Mouse (Mus musculus) activated CD4-positive, CD25-positive, alpha-beta regulatory T cell, adult 4 months (primary cell): ENCODE data around the gene Mafg. TPM values are rescaled to one million over a fixed set of nuclear protein-coding genes. Genes with fewer than 3 reads are reported as not detected.

Experiments
- ATAC-seq: one replicate; pipeline ENCODE4 v1.8.0; 2017
- polyA plus RNA-seq, 2 experiments: library from polyadenylated mRNA; unstranded; fragments of 100-300 nt; shearing (Covaris generic); gene quantifications; one replicate each; pipeline ENCODE4 v1.2.1; 2017

Gene Mafg
- polyA plus RNA-seq, 2 experiments from 2014 or later, result 10.7 to 14.3 TPM

DNA sequence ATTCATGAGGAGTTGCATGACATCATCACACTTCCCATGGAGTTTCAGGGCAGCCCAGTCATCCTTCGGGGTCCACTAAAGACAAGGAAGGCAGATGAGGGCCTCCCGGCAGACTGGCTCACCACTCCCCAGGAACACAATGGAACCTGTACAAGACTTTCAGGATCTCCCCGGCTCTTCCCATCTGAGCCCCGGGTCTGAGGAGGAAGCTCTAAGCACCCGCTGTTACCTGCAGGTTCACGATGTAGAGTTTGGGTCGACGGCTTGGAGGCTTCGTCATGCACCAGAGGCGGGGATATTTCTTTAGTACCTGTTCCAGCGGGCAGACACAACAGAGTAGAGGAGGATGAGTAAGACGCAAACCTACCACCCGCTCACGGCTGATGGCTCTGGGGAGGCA lies 13.2 kb downstream of the Mafg start:
- no peak for ATAC-seq

DNA sequence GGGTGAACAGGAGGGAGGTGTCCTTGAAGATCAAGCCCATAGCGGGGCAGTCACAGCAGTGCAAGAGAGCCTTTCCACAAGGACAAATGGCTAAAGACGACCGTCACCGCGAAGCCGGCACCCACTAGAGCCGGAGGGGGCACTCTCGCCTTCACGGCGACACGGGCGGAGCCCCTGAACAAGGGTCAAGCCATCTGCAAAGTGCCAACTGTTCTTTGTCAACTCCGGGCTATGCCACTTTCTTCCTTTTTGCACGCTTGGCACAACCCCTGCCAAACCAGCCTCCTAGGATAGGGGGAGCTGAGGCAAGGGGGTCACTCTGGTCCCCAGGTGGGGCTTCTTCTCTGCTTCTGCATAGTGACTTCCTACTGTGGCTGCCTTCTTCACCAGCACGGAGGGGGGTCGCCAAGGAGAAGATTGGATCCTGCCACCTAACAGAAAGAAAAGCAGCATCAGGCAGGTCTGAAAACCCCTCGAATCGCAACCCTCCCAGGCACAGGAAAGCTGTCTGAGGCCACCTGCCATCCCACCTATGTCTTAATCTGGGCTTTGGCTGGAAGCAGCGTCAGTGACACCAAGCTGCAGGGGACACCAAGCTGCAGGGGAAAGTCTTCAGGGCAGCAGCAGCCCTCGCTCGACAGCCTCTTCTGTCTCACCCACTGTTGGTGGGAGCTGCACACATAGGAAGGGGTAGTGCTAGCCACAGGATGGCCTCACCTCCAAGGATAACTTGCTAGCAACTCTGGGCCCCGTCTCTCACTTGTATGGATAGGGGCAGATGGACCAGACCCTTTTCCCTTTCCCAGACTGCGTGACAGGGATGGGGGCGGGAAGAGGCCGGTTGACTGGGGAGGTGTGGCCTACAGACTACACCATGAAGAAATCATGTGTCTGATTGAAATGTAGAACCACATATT lies 14.5 kb downstream of the Mafg start:
- no peak for ATAC-seq

DNA sequence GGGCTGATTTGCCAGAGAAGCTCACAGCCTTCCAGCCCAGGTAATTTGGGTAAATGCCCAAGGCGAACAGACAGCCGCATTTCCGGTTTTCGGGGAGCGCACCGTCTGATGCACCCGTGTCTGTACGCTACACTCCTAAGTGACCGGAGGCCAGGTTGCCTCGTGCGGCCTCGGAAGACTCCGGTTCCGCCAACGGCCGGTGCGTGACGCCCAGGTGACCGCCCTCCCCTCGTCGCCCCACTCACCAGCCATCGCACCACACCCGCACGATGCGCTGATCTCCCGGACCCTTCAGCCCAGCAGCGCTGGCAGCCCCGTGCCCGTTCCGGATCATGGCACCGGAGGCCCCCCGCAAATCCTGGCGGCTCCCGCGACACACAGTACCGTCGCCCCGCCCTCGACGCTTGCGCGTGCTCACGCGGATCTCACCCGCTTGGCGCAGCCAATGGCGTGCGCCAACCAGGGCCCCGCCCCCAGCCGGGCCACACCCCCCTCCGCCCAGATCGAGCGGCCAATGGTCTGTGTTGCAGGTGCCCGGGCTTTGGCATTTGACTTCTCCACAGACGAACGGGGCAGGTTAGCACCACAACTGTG lies 15.8 kb downstream of the Mafg start, which contains the start of gene Pcyt2:
TSS of gene Pcyt2 (minus strand) at position 418 of the 594 bp plus-strand sequence.
- ATAC-seq, result peak; percentile 90

DNA sequence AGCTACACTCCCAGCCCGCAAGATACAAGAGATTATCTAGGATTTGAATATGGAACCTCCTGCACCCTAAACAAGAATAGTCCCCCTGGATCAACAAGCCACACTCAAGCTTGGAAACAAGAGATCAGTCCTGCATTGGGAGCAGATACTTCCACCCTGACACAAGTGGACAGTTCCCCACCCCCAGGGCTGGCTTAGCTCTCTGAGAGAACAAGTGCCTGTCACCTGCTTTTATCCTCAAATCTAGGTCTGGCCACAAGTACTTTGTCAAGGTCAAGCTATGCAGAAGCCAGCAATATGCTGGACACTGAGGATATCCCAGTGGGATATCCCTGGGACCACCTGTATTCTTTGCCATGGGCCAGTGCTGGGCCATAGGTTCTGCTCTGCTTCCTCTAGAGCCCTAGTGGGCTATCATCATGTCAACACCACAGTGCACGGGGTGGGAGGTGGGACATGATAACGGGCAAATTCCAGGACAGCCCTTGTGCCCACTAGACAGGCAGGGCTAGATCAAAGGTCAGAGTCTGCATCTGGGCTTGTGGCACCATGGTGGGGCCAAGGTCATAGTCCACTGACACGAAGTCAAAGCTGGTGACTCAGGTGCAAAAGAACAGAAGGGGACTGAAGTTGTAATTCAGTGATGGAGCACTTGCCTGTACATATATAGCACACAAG lies 16.6 kb downstream of the Mafg start:
- no peak for ATAC-seq

DNA sequence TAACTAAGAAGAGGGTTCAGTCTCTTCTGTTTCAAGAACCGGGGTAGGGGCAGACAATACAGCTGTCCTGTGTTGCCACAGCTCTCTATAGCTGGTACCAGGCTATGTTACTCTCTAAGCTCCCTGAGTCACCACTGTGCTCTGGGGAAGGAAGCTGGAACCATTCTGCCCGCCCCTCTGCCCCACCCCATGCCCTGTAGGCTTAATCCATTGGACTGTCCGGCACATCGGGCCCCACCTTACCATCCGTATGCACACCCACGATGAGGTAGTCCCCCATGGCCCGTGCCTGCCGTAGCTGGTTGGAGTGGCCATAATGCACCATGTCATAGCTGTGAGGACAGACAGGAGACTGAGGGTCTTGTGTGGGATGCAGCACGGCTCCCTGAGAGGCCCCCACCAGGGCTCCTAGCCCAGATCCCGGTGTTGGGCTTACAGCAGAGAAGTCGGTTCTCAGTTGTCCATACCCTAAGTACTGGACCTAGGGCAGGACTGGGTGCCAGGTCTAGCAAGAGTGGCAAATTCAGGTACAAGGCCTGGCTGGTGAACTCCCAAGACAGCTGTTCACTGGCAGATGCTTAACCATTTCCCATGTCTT lies 17.7 kb downstream of the Mafg start:
- ATAC-seq, result no peak

DNA sequence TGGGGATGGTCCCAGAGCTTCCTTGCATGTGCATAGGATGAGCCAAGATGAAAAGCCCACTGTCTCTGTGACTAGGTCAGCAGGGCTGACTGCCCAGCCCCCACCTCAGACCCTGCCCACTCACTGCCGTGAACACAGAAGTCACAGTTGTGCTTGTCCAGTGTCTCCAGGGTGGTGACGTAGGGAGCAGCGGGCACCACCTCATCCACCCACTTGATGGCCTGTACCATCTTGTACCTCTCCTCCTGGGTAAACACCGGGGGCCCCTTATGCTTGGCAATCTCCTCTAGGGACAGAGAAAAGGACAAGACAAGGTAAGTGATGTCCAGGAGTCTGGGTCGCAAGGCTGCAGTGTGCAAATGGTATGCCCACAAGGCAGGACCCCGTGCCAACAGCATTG lies 18.2 kb downstream of the Mafg start:
- ATAC-seq, result no peak

DNA sequence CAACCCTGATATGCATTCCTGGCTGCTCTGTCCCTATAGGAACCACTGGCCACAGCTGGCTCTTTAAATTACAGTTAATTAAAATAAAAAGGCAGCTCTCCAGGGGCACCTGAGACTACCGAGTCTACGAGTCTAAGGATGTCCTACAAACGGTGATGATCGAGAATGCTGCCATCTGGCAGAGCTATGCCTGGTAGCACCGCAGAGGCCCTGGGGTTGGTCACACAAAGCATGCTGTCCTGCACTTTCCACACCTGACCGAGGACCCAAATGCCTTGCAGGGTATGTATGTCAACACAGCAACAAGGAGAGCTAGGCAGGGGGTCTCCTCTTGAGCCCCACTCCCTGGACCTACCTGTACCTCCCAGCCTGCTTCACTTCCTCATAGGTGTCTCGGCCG lies 19.4 kb downstream of the Mafg start:
- no peak for ATAC-seq

DNA sequence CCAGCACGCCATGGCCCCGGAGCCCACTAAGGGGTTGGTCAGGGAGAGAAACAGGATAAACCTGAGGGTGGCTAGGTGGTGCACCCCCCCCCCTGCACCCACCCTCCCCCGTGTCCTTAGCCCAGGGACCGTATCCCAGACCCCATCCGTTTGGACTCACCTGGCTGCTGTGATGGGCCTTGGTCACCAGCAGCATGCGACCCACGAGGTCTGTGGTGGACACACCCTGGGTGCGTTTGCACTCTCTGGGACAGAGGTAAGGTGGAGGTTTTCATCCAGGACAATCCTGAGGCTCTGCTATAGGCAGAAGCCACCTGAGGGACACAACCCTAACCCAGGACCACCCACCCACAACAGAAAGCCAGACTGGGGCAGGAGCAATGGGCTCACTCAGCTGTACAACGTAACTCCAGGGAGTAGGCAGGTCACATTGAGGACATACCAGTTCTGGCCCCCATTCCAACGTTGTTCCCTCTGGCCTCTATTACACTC lies 19.9 kb downstream of the Mafg start:
- ATAC-seq, result no peak

DNA sequence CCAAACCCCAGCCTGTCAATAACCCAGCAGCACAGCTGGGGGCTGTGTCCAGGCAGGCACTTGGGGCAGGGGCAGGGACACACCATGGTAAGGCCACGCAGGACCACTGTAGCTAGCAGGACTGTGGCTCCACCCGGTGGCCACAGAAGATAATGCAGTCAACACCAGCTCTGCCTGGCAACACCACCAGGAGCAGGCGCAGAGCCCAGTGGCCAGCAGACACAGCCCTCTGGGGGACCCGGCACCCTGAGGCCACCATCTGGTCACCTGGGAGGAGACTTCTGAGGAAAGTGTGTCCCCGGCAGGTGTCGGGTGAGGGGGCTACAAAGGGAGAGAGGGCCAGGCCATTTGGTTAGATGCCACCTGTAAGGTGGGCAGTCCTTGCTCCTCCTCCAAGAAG lies 20.6 kb downstream of the Mafg start:
- peak; percentile 51 for ATAC-seq

DNA sequence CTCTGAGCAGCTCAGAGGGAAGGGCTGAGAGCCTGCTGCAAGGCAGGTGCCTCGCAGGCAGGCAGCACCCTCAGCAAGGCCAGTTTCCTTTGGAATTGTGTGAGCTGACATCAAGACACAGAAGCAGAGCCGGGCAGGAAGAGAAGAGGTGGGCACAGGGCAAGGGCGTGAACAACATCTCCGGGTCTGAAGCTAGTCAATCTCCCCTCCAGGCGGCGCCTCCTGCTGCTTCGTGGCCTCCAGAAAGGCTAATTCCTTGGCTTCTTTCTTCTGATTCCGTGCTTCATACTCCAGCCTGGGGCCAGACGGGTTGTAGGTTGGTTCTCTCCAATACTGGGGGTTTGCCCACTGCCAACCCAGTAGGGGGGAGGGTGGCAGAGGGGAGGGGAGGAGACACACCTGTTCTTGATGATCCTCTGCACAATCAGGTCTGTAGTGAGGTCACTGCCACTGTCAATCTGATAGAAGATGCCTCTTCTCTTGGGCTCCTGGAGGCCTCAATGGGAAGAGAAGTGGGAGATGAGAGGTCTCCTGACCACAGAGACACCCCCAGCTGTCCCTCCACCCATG lies 22.8 kb downstream of the Mafg start:
- no peak for ATAC-seq

DNA sequence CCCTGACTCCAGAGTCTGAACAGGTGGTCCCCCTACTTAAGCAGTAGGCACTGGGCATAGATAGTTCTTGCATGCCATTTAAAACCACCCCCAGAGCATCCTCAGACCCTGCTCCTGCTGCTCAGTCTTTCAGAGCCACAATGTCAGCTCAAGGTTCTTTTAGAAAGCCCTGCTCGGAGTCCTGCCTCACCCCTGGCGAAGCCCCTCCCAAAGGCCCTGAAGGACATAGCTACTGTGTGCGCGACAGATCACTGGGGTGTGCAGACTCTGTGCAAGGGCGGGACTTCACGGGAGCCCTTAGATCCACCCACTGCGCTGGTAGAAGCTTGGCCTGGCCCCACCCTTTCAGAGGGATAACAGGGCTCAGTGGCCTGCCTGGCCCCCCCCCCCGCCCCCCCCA lies 24.1 kb downstream of the Mafg start:
- no peak for ATAC-seq

DNA sequence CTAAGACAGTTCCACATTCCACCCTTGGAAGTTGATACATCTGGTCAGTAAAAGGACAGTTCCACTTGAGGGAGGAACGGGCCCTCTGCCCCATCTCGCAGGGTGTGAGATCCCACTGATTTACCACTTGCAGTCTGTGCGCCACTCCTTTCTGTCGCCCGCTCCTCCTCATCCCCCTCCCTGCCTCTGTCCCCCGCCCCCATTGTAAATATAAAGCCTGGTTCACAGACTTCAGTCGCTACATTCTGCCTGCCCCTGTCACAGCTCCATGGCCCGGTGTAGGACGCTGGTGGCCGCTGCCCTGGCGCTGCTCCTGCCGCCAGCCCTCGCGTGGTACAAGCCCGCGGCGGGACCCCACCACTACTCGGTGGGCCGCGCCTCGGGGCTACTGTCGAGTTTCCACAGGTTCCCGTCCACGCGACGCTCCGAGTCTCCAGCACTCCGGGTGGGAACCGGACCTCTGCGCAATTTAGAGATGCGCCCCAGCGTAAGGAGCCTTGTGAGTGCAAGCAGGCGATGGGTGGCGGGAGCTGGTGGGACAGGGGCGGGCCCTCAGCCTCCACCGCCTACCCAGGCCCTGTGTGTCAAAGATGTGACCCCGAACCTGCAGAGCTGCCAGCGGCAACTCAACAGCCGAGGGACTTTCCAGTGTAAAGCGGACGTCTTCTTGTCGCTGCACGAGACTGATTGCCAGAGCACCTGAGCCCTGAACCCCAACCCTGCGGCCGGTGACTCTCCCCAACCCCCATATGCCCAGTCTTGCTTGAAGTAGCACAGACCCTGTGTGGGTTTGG lies 25.0 kb downstream of the Mafg start, which contains the start of gene Npb:
TSS of gene Npb (plus strand) at position 237 of the 794 bp plus-strand sequence.
- ATAC-seq, result no peak

DNA sequence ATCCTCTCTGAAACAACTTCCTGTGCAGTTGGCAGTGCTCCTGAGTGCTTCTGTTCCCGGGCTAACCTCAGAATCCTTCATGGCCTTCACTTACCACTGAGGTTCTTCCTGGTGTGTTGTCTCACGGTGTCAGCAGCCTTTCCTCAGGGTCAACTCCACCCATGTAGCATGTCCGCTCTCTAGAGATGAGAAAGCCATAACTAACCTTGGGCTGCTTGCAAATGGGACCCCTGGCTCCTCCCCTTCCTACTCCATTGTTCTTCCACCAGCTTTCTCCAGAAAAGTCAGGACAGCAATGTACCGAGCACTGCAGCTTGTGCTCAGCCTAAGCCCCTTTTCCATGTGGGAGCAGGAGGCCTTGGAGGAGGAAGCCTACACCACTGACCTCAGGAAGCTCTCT lies 26.6 kb downstream of the Mafg start:
- no peak for ATAC-seq

DNA sequence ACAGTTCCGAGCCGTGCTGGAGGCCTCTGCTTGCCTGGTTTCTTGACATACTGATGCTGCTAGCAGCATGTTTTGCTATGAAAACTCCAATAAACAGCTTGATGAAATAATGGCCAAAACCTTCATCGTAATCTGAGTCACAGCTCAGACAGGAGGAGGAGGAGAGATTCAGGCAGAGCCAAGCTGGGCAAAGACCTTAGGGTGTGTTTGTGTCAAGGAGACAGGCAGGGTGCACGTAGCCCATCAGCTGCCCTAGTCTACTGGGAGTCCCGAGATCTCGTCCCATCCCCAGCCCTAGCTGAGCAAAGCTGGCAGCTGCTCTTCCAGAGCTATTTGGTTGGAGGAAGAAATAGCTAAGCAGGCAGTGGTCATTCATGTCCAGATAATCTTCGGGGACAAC lies 27.7 kb downstream of the Mafg start:
- no peak for ATAC-seq

DNA sequence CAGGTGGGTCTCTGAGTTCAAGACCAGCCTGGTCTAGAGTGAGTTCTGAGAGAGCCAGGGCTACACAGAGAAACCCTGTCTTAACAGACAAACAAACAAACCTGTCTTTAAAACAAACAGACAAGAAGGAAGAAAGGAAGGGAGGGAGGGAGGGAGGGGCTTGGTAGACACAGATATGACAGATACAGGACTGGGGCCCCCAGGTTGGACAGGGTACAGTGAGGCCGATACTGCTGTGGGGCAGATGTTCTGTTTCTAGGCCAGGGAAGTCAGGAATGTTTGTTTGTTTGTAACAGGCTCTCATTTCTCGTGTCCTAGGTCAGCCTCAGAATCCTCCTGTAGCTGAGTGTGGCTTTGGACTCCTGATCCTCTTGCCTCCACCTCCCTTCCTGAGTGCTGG lies 29.9 kb downstream of the Mafg start:
- ATAC-seq, result no peak

DNA sequence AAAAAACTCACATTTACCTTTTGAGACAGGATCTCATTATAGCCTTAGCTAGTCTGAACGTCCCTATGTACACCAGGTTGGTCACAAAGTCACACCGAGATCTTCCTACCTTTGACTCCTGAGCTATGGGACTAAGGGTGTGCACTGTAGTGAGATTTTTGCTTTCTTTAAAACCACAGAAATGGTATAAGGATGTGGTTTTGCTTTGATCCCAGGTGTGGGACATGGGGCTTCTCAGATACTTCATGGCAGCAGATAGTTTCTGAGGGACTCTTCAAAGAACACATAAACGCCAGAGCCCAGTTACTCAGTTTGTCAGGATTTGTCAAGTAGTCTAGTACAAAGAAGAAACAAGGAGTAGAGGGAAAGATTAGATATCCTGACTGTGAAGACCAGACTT lies 32.7 kb downstream of the Mafg start:
- ATAC-seq, result peak; percentile 30

DNA sequence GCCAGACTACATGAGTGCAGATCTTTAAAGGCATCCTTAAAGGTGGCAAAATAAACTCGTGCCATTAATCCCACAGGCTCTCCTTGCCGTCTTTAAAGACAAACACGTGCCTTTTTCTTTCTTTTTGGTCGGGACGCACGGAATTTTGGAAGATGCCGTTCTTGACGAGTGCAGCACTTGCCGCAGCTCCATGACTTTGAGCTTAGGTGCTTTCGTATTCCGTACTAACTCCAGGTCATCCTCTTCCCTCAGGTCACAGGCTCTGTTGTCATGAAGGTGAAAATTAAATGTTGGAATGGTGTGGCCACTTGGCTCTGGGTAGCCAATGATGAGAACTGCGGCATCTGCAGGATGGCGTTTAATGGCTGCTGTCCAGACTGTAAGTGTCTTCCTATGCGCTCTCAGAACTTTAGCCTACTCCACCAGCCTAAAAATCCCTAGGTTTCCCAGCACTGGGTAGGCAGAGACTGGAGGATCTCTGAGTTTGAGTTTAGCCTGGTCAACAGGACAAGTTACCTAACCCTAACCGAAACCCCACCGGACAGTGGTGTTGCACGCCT lies 34.3 kb downstream of the Mafg start:
- ATAC-seq, result no peak

DNA sequence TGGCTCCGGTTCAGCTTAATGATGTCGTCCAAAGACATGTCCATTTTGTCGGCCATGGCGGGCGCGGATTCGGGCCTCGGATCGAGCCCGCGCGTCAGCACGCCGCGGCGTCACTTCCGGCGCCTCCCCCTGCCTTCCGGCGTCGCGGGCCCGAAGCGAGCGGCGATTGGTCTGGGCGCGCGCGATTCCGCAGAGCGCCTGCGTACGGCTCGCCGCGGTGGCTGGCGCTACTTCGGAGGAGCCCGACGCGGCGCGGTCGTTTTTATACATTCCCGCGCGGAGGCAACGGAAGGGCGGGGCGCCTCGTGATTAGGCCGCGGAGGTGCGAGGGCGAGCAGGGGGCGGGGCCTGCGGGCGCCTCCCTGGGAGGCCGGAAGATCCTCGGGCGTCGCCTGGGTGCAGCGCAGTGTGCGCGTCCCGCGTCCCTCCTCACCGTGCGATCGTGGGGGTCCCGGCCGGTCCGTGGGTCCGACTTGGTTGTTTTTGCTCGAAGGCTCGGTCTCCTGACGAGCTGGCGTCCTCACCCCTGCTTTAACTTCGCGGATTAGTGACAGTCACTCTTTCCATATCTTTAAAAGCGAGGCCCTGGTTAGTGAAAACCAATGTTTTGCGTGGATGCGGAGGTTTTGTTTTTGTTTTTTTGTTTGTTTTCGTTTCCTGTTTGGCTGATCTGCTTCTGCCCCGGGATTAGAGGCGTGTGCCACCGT lies 35.0 kb downstream of the Mafg start, which contains the start of the genes Alyref and Anapc11:
TSS of gene Alyref (minus strand) at position 83 of the 707 bp plus-strand sequence.
TSS of gene Anapc11 (plus strand) at position 139 of the 707 bp plus-strand sequence.
- ATAC-seq, result peak; percentile 86

DNA sequence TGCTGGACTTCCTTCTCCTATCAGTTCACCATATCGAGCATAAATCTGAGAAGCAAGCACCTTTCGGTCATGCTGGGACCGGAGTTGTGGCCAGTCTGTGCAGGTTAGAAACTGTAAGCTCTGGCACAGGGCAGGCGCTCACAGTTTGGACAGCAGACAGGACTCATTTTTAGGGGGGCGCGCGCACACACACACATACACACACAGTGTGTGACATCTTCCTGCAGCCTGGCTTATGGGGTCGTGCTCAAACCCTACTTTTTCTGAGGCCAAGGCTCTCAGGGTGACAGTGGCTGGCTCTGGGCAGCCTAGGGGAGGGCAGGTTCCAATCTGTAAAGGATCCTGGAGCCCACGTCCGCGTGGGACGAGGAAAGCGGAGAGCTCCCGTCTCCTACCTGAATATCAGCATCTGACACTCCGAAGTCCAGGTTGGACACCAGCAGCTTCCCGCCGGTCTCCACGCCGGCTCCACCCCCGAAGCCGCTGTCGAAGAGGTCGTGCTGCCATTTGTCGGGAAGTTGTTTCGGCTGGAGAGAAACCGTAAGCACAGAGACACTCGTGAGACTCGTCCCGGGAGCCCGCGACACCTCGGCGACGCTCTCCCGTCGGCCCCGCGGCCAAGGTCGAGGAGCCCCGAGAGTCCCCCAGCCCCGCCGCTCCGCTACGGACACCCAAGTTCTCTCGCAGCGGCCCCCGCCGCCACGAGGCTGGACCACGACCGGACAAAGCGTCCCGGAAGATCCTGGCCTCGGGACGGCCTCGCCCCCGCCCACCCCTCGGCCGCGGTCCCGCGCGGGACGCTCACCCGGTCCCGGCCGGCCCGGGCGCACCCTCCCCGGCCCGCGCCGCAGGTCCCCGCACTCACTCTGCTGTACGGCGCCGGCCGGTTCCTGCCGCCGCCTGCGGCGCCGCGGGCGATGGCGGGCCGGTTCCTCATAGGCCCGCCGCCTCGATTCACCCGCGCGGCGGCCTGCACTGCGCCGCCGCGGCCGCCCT lies 35.9 kb downstream of the Mafg start:
- peak; percentile 7 for ATAC-seq
